Mouse (Mus musculus) cerebellum, postnatal 4 days (tissue): ENCODE data around the gene Cd248.

Experiments used
- DNase-seq, 2 experiments: peaks; one replicate each; pipeline ENCODE4 v3.0.0; 2022; ENCODE audit warnings: low spot score in 2 of 2, mixed read lengths in 1 of 2

Cd248 gene

GRCm38 (mm10) chr19:5106731-5107191, 38.9 kb downstream of the Cd248 start, which contains the start of gene Rab1b:
TSS of gene Rab1b (minus strand) at chr19:5107072.
- peak; percentile 94 to 98 for DNase-seq

- no peak for DNase-seq
Measured at GRCm38 (mm10) chr19:5107556-5108270, 39.8 kb downstream of the Cd248 start.

- no peak for DNase-seq
Measured at GRCm38 (mm10) chr19:5108271-5108575, 40.3 kb downstream of the Cd248 start.

- DNase-seq, result no peak
Measured at GRCm38 (mm10) chr19:5108702-5109101, 40.8 kb downstream of the Cd248 start.

GRCm38 (mm10) chr19:5109659-5110453, 42.0 kb downstream of the Cd248 start:
- peak in 1 of 2 experiments; percentile 46 for DNase-seq

- peak in 1 of 2 experiments; percentile 41 for DNase-seq
Measured at GRCm38 (mm10) chr19:5113783-5114182, 45.9 kb downstream of the Cd248 start.

GRCm38 (mm10) chr19:5117494-5118383, 49.9 kb downstream of the Cd248 start:
- peak; percentile 89 to 95 for DNase-seq

GRCm38 (mm10) chr19:5118384-5118698, 50.5 kb downstream of the Cd248 start, which contains the start of gene Klc2:
TSS of gene Klc2 (minus strand) at chr19:5118560.
- no peak for DNase-seq
